Mouse (Mus musculus) retina, embryonic 14.5 days (tissue): ENCODE results near the gene Tjap1.

ENCODE experiments used
- DNase-seq: peaks from one replicate; pipeline ENCODE4 v3.0.0-alpha.2; 2015; ENCODE audit warnings: low spot score

The Tjap1 gene

GRCm38 (mm10) chr17:46283140-46283539 is 314 bp upstream of the Tjap1 start:
- DNase-seq: no peak

- no peak for DNase-seq
Measured at GRCm38 (mm10) chr17:46278011-46278765, 4.6 kb downstream of the Tjap1 start.

- DNase-seq: no peak
Measured at GRCm38 (mm10) chr17:46277586-46277985, 5.2 kb downstream of the Tjap1 start.

GRCm38 (mm10) chr17:46275506-46275905 is 7.3 kb downstream of the Tjap1 start:
- no peak for DNase-seq

- no peak for DNase-seq
Measured at GRCm38 (mm10) chr17:46275034-46275433, 7.8 kb downstream of the Tjap1 start.

- no peak for DNase-seq
Measured at GRCm38 (mm10) chr17:46274465-46274864, 8.4 kb downstream of the Tjap1 start.

- no peak for DNase-seq
Measured at GRCm38 (mm10) chr17:46273803-46274236, 9.0 kb downstream of the Tjap1 start.

- no peak for DNase-seq
Measured at GRCm38 (mm10) chr17:46272675-46273074, 10.2 kb downstream of the Tjap1 start.

- no peak for DNase-seq
Measured at GRCm38 (mm10) chr17:46272058-46272457, 10.8 kb downstream of the Tjap1 start.

- no peak for DNase-seq
Measured at GRCm38 (mm10) chr17:46269771-46270534, 12.9 kb downstream of the Tjap1 start.

GRCm38 (mm10) chr17:46268026-46268720 is 14.7 kb downstream of the Tjap1 start:
- DNase-seq: no peak

GRCm38 (mm10) chr17:46267511-46267910 is 15.3 kb downstream of the Tjap1 start:
- no peak for DNase-seq

- DNase-seq: no peak
Measured at GRCm38 (mm10) chr17:46266986-46267385, 15.8 kb downstream of the Tjap1 start.

GRCm38 (mm10) chr17:46265918-46266618 is 16.8 kb downstream of the Tjap1 start:
- peak; percentile 91 for DNase-seq

- DNase-seq: no peak
Measured at GRCm38 (mm10) chr17:46265502-46265901, 17.3 kb downstream of the Tjap1 start.

- DNase-seq: no peak
Measured at GRCm38 (mm10) chr17:46262201-46262694, 20.6 kb downstream of the Tjap1 start.

GRCm38 (mm10) chr17:46259675-46260074 is 23.2 kb downstream of the Tjap1 start:
- DNase-seq: no peak

- DNase-seq: no peak
Measured at GRCm38 (mm10) chr17:46258279-46259053, 24.4 kb downstream of the Tjap1 start.

GRCm38 (mm10) chr17:46255147-46255546 is 27.7 kb downstream of the Tjap1 start:
- no peak for DNase-seq

- DNase-seq: peak; percentile 41
Measured at GRCm38 (mm10) chr17:46254106-46254505, 28.7 kb downstream of the Tjap1 start.

GRCm38 (mm10) chr17:46253452-46254084 is 29.3 kb downstream of the Tjap1 start, which contains the start of gene Lrrc73:
Gene Lrrc73, plus strand, starts transcription at chr17:46253531.
- DNase-seq: peak; percentile 94
